Mouse (Mus musculus) testis, adult 2 months (tissue): Measurements from ENCODE around the gene Ap3b1.

Source experiments
- CTCF ChIP-seq: fragments of 200-500 bp; IDR thresholded peaks from 2 replicates; pipeline ENCODE4 v1.5.1; 2012; ENCODE audit warnings: low read depth, mild to moderate bottlenecking, inconsistent platforms, low read length, moderate library complexity; ENCODE audit not compliant: control insufficient read depth, insufficient read depth, insufficient replicate concordance
- POLR2A ChIP-seq: fragments of 200-500 bp; IDR thresholded peaks from 2 replicates; pipeline ENCODE4 v1.6.1; 2012; ENCODE audit warnings: low read depth, mild to moderate bottlenecking, inconsistent platforms, low read length, moderate library complexity; ENCODE audit not compliant: control insufficient read depth

GRCm38 (mm10) chr13:94396392-94396920 is 37.7 kb downstream of the Ap3b1 start:
- no peak for TF ChIP-seq POLR2A
- no peak for TF ChIP-seq CTCF
